Mouse (Mus musculus) CH12.LX (cell line): Measurements from ENCODE around the gene Actr8.

Source experiments
- CTCF ChIP-seq, 2 experiments: IDR thresholded peaks in 1 of 2; conservative IDR thresholded peaks in 1 of 2; 2 replicates each; pipeline ENCODE4 v1.5.1; 2011 to 2012; ENCODE audit warnings: low read depth in 2 of 2, low read length in 2 of 2, improper control_type of control experiment in 1 of 2, inconsistent platforms in 1 of 2, mild to moderate bottlenecking in 1 of 2, moderate library complexity in 1 of 2
- JUND ChIP-seq: conservative IDR thresholded peaks from 2 replicates; pipeline ENCODE4 v1.6.1; 2011; ENCODE audit warnings: low read depth, low read length, improper control_type of control experiment
- MAX ChIP-seq: IDR thresholded peaks from 2 replicates; pipeline ENCODE4 v1.6.1; 2011; ENCODE audit warnings: low read length, improper control_type of control experiment
- ZMIZ1 ChIP-seq: IDR thresholded peaks from 2 replicates; pipeline ENCODE4 v1.6.1; 2012; ENCODE audit warnings: low read depth, mild to moderate bottlenecking, inconsistent platforms, low read length, improper control_type of control experiment

DNA sequence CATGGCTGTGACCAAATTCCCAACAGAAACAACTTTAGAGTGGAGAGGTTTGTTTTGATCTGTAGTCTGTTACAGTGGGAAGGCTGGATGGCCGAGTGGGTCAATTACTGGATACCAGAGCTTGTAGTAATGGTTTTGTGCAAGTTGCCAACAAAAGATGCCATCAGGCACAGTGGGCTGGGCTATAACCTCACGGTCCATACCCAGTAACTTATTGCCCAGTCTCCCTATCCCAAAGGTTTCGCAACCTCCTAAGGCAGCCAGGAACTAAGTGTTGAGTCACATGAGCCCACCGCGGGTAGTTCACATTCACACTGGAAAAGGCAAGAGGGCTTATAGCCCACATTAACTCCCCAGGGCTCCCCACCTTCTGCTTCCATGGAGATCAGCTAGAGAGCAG is 38.5 kb downstream of the Actr8 start:
- TF ChIP-seq MAX (no peak), CTCF (conservative IDR thresholded peaks at IDR 0.05 in 1 of 2, IDR thresholded peaks at IDR 0.05 in 1 of 2; ENCODE audit: low read depth in 2 of 2, low read length in 2 of 2) (no peak), JUND (no peak), ZMIZ1 (no peak)
